Mouse (Mus musculus) effector memory CD4-positive, alpha-beta T cell, adult 7 months (primary cell): ENCODE measurements around the gene Arl6ip4. TPM values are rescaled to one million over a fixed set of nuclear protein-coding genes. Genes with fewer than 3 reads are reported as not detected.

ENCODE experiments used
- polyA plus RNA-seq: library from polyadenylated mRNA; unstranded; fragments of 100-300 nt; shearing (Covaris generic); gene quantifications from one replicate; pipeline ENCODE4 v1.2.1, GENCODE M21; 2017

Arl6ip4 gene
- polyA plus RNA-seq = 46.0 TPM

DNA sequence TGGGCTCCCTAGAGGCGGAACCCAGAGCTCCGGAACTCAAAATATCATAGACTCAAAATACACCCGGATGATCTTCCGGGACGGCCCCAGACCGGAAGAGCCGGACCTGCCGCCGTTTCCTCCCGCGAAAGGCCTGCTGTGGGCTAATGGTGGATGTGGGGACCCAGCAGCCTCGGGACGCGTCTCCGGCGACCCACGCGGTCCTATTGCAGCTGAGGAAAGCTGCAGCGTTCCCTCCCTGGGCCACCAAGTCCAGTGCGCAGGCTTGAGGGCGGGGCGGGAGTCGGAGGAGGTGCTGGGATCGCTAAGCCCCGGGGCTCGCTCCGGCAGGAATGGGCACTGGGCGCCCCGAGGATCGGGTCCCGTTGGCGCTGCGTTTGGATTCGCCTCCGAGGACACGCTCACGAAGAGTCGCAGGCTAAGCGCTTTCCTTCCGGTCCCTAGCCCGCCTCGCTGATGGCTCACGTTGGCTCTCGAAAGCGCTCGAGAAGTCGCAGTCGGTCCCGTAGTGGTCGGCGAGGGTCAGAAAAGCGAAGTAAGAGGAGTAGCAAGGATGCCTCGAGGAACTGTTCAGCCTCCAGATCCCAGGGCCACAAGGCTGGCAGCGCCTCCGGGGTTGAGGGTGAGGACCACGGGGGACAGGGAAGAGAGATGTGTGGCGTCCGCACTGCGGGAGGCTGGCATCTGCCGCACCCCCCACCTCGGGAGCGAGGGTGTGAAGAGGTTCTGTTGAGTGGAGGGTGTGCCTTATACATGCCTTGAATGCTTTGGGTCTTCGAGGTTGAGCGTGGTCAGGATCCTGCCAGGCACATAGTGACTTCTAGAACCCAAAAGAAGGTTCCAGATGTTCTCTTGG is at the start of gene Arl6ip4:
TSS of gene Arl6ip4 (plus strand) at position 100 of the 856 bp plus-strand sequence.

DNA sequence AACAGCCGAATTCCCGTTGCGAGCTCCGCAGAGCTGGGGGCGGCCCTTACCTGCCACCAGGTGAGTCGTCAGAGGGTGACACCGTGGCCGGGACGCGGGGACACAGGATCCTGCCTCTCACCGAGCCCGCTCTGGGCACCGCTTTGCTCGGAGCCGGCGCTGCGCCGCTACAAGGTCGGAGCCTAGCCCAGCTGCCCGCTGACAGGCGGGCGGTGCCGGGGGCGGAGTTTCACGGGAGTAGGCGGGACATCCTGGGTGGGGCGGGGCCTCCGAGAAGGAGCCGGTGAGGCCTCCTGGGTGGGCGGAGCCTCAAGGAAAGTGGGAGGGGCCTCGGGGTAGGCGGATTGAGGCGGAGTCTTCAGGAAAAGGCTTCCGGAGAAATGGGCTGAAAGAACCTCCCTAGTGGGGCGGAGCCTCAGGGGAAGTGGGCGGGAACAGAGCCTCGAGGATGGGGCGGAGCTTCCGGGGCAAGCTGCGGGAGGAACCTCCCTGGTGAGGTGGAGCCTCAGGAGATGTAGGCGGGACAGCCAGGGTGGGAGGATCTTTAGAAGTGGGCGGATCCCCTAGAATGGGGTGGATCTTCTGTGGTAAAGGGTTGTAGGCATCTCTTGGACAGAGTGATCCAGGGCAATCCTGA is 20.2 kb upstream of the Arl6ip4 start, which contains the start of gene Abcb9:
TSS of gene Abcb9 (minus strand) at position 203 of the 637 bp plus-strand sequence.

DNA sequence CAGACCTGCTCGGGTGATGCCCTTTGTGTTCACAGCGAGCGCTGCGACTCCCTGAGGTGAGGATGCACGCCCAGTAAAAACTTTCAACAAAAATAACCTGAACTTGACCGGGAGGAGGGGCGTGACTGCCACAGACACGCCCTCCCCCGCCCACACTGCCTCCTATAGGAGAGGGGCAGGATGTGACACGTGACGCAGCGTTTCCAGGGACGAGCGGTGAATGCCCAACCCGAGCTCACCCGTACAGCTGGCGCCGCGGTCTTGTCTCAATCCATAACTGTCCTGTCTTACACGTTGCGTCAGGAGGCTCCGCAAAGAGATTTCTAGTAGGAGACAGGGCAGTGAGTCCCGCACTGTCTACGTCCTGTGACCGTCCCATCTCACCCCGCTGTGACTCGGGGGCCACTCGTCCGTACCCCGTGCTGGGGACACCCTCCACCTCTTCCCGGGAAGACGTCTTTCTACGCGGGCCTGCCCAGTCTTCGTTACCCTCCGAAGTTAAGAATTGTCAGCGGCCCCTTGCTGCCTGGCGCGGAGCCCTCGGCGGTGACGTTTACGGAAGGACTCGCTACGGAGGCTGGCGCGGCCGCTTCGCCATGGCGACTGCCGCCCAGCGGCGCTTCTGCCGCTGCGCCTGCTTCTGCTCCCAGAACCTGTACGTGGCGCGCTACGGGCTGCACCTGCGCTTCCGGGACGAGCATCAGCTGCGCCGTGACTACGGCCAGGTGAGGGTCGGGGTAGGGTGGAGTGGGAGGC is 4.0 kb upstream of the Arl6ip4 start, which contains the start of gene Ogfod2:
TSS of gene Ogfod2 (plus strand) at position 556 of the 756 bp plus-strand sequence.

Other genes with a start within 250 kb of the Arl6ip4 start
- gene Hcar1, start 236.1 kb upstream of the Arl6ip4 start, polyA plus RNA-seq = not detected
- 64.7 TPM for gene Denr, start 208.9 kb upstream of the Arl6ip4 start, polyA plus RNA-seq
- 3.1 TPM for gene Gm43518, start 188.7 kb upstream of the Arl6ip4 start, polyA plus RNA-seq
- 3.6 TPM for gene Ccdc62, start 185.4 kb upstream of the Arl6ip4 start, polyA plus RNA-seq
- gene Hip1r, start 142.5 kb upstream of the Arl6ip4 start, polyA plus RNA-seq = 102 TPM
- 3,656 TPM for gene Vps37b, start 83.8 kb upstream of the Arl6ip4 start, polyA plus RNA-seq
- gene Abcb9, start 20.3 kb upstream of the Arl6ip4 start, polyA plus RNA-seq = 92.3 TPM
- gene Ogfod2, start 3.8 kb upstream of the Arl6ip4 start, polyA plus RNA-seq = 40.9 TPM
- 6.6 TPM for gene Pitpnm2, start 133.7 kb downstream of the Arl6ip4 start, polyA plus RNA-seq
- 17.5 TPM for gene Mphosph9, start 211.9 kb downstream of the Arl6ip4 start, polyA plus RNA-seq
- gene 2810006K23Rik, start 212.0 kb downstream of the Arl6ip4 start, polyA plus RNA-seq = 5.5 TPM
- 117 TPM for gene Cdk2ap1, start 247.0 kb downstream of the Arl6ip4 start, polyA plus RNA-seq